Mouse (Mus musculus): ENCODE measurements around the gene Ly9. TPM values are rescaled to one million over a fixed set of nuclear protein-coding genes. Genes with fewer than 3 reads are reported as not detected.

Gene Ly9
- not detected in 2 replicates for polyA plus RNA-seq (2014; fragmentation: Nextera tagmentation; extraction: Ambion mirVana)

DNA sequence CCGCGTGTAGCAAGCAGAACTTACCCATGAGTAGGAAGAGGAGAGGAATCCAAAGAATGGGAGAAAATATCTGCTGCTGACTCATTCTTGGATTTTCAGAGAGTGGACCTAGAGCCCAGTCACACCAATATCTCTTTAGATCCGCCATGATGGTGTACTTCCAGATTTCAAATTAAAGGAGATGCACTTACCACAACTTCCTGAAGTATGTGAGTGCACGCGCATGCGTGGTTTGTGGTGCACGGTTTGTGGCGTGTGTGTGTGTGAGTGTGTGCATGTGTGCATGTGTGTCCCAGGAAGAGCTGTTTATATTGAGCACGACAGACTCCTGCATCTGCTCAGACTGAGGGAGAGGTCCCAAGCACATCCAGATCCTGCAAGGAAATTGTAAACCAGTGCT is at the start of gene Ly9:
Gene Ly9, minus strand, starts transcription at position 235 of the 400 bp plus-strand sequence.
- H3K4me3 ChIP-seq (ENCODE audit: low read depth, low read length), result no peak within 1 kb of the TSS
- no peaks in the 10 kb centered on the region for H3K27me3 ChIP-seq (ENCODE audit: control insufficient read depth, insufficient read depth, low read length)
- H3K36me3 ChIP-seq (ENCODE audit: control insufficient read depth, insufficient read depth, low read length), result no peaks in the 10 kb centered on the region
- H3K4me2 ChIP-seq, result no peak within 1 kb of the TSS
- no peak for ATAC-seq (replicated peaks; ENCODE audit: insufficient number of reproducible peaks, low FRiP score, low TSS enrichment)
- no peak within 1 kb of the TSS for H3K27ac ChIP-seq (ENCODE audit: low read depth, low read length)
- H3K4me1 ChIP-seq (ENCODE audit: control insufficient read depth, insufficient read depth, low read length), result no peaks in the 10 kb centered on the region
- no peaks in the 10 kb centered on the region for H3K9me3 ChIP-seq (replicated peaks; ENCODE audit: control insufficient read depth, low read length)
- 79% methylated on average over 9 of the region's 9 CpGs for WGBS (ENCODE audit: insufficient replicate concordance)
- no peak within 1 kb of the TSS for H3K9ac ChIP-seq (ENCODE audit: low read depth, low read length)

- Histone ChIP-seq H3K36me3 (ENCODE audit: control insufficient read depth, insufficient read depth, low read length) (no peaks in the 10 kb centered on the region), H3K4me2 (no peak within 1 kb of the TSS), H3K4me1 (ENCODE audit: control insufficient read depth, insufficient read depth, low read length) (no peaks in the 10 kb centered on the region), H3K9ac (ENCODE audit: low read depth, low read length) (no peak within 1 kb of the TSS), H3K27ac (ENCODE audit: low read depth, low read length) (no peak within 1 kb of the TSS), H3K4me3 (ENCODE audit: low read depth, low read length) (no peak within 1 kb of the TSS), H3K27me3 (ENCODE audit: control insufficient read depth, insufficient read depth, low read length) (no peaks in the 10 kb centered on the region), H3K9me3 (replicated peaks; ENCODE audit: control insufficient read depth, low read length) (no peaks in the 10 kb centered on the region)
- 80% methylated on average over 5 of the region's 5 CpGs for WGBS (ENCODE audit: insufficient replicate concordance)
- ATAC-seq (replicated peaks; ENCODE audit: insufficient number of reproducible peaks, low FRiP score, low TSS enrichment), result no peak
Observed at GRCm38 (mm10) chr1:171652734-171653133, 45.5 kb upstream of the Ly9 start, which contains the start of gene Slamf7. Gene Slamf7, minus strand, starts transcription at chr1:171653035.

- no peaks in the 10 kb centered on the region for H3K4me1 ChIP-seq (ENCODE audit: control insufficient read depth, insufficient read depth, low read length)
- H3K27me3 ChIP-seq (ENCODE audit: control insufficient read depth, insufficient read depth, low read length), result no peaks in the 10 kb centered on the region
- no peak overlapping the region for H3K4me2 ChIP-seq
- no peaks in the 10 kb centered on the region for H3K9me3 ChIP-seq (replicated peaks; ENCODE audit: control insufficient read depth, low read length)
- ATAC-seq (replicated peaks; ENCODE audit: insufficient number of reproducible peaks, low FRiP score, low TSS enrichment), result no peak
- no peak overlapping the region for H3K4me3 ChIP-seq (ENCODE audit: low read depth, low read length)
- H3K36me3 ChIP-seq (ENCODE audit: control insufficient read depth, insufficient read depth, low read length), result no peaks in the 10 kb centered on the region
- no peak overlapping the region for H3K27ac ChIP-seq (ENCODE audit: low read depth, low read length)
- H3K9ac ChIP-seq (ENCODE audit: low read depth, low read length), result no peak overlapping the region
- WGBS (ENCODE audit: insufficient replicate concordance), result 72% methylated on average over 8 of the region's 8 CpGs
Observed at GRCm38 (mm10) chr1:171648840-171649239, 41.6 kb upstream of the Ly9 start.

- Histone ChIP-seq H3K9me3 (replicated peaks; ENCODE audit: control insufficient read depth, low read length) (no peaks in the 10 kb centered on the region), H3K4me2 (no peak overlapping the region), H3K36me3 (ENCODE audit: control insufficient read depth, insufficient read depth, low read length) (no peaks in the 10 kb centered on the region), H3K4me3 (ENCODE audit: low read depth, low read length) (no peak overlapping the region), H3K9ac (ENCODE audit: low read depth, low read length) (no peak overlapping the region), H3K27ac (ENCODE audit: low read depth, low read length) (no peak overlapping the region), H3K4me1 (ENCODE audit: control insufficient read depth, insufficient read depth, low read length) (no peaks in the 10 kb centered on the region), H3K27me3 (ENCODE audit: control insufficient read depth, insufficient read depth, low read length) (no peaks in the 10 kb centered on the region)
- no peak for ATAC-seq (replicated peaks; ENCODE audit: insufficient number of reproducible peaks, low FRiP score, low TSS enrichment)
- WGBS (ENCODE audit: insufficient replicate concordance), result 79% methylated on average over 5 of the region's 5 CpGs
Observed at GRCm38 (mm10) chr1:171647716-171648115, 40.5 kb upstream of the Ly9 start.

DNA sequence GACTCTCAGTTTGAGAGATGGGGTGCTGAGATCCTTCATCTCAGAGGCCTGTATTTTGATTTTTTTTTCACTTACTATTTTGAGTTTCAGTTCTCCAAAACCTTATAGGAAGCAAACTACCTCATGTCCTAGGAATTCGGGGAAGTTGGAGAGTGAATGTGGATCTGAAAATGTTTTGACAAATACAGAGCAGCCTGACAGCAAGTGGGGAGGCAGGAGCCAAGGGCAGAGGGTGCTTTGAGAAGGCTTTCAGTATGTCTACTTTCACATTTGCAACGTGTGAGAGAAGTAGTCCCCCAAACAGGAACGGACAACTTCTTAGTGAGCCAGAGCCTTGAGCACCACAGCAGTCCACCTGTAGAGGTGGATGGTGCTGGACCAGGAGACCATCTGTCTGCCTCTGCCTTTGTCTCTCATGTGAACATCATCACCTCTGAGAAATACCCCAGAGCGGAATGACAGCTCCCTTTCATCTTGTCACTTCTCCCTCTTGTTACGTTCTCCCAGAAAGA is 39.3 kb upstream of the Ly9 start:
- no peaks in the 10 kb centered on the region for H3K27me3 ChIP-seq (ENCODE audit: control insufficient read depth, insufficient read depth, low read length)
- H3K9me3 ChIP-seq (replicated peaks; ENCODE audit: control insufficient read depth, low read length), result no peaks in the 10 kb centered on the region
- no peak for ATAC-seq (replicated peaks; ENCODE audit: insufficient number of reproducible peaks, low FRiP score, low TSS enrichment)
- WGBS (ENCODE audit: insufficient replicate concordance), result 61% methylated on average over 5 of the region's 5 CpGs
- H3K27ac ChIP-seq (ENCODE audit: low read depth, low read length), result no peak overlapping the region
- H3K36me3 ChIP-seq (ENCODE audit: control insufficient read depth, insufficient read depth, low read length), result no peaks in the 10 kb centered on the region
- no peaks in the 10 kb centered on the region for H3K4me1 ChIP-seq (ENCODE audit: control insufficient read depth, insufficient read depth, low read length)
- no peak overlapping the region for H3K9ac ChIP-seq (ENCODE audit: low read depth, low read length)
- H3K4me2 ChIP-seq, result no peak overlapping the region
- no peak overlapping the region for H3K4me3 ChIP-seq (ENCODE audit: low read depth, low read length)

DNA sequence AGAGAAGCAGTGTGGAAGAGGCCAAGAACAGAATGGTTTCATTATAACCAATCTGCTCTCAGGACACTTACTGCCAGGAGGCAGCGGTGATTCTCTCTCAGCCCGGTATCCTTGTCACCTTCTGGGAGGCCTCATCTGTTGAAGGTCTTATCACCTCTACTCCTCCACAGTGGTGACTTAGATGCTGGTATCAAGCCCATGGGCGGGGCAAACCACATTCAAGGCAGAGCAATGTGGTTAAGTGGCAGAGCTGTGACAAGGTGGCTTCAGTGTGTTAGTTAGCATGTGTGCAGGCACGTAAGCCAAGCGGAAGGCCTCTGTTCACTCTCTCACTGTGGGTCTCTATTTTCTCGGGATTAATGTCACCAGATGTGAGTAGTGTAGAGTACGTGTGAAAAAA is 36.4 kb upstream of the Ly9 start:
- Histone ChIP-seq H3K4me2 (no peak overlapping the region), H3K4me3 (ENCODE audit: low read depth, low read length) (no peak overlapping the region), H3K36me3 (ENCODE audit: control insufficient read depth, insufficient read depth, low read length) (no peaks in the 10 kb centered on the region), H3K9me3 (replicated peaks; ENCODE audit: control insufficient read depth, low read length) (no peaks in the 10 kb centered on the region), H3K9ac (ENCODE audit: low read depth, low read length) (no peak overlapping the region), H3K27me3 (ENCODE audit: control insufficient read depth, insufficient read depth, low read length) (no peaks in the 10 kb centered on the region), H3K27ac (ENCODE audit: low read depth, low read length) (no peak overlapping the region), H3K4me1 (ENCODE audit: control insufficient read depth, insufficient read depth, low read length) (no peaks in the 10 kb centered on the region)
- WGBS (ENCODE audit: insufficient replicate concordance), result 49% methylated on average over 7 of the region's 7 CpGs
- ATAC-seq (replicated peaks; ENCODE audit: insufficient number of reproducible peaks, low FRiP score, low TSS enrichment), result no peak

DNA sequence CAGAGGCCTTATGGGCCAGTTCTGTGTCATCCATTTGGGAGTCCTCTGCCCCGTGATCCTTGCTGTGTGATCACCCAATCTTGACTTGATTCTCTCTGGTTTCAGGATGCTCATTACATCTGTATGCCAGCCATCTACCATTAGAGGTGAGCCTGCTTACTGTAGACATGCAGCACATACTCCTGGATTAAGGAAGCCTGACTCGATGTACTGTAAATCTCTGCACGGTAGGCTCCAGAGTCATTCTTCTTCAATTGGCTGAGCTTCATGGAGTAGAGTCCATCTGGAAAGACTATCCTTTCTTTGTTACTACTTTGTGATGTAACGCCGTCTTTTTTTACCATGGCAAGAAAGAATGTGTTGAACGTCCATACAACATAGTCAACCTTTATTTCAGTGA is 33.6 kb upstream of the Ly9 start:
- 86% methylated on average over 6 of the region's 6 CpGs for WGBS (ENCODE audit: insufficient replicate concordance)
- Histone ChIP-seq H3K36me3 (ENCODE audit: control insufficient read depth, insufficient read depth, low read length) (no peaks in the 10 kb centered on the region), H3K4me3 (ENCODE audit: low read depth, low read length) (no peak overlapping the region), H3K27ac (ENCODE audit: low read depth, low read length) (no peak overlapping the region), H3K9ac (ENCODE audit: low read depth, low read length) (no peak overlapping the region), H3K9me3 (replicated peaks; ENCODE audit: control insufficient read depth, low read length) (no peaks in the 10 kb centered on the region), H3K27me3 (ENCODE audit: control insufficient read depth, insufficient read depth, low read length) (no peaks in the 10 kb centered on the region), H3K4me2 (no peak overlapping the region), H3K4me1 (ENCODE audit: control insufficient read depth, insufficient read depth, low read length) (no peaks in the 10 kb centered on the region)
- ATAC-seq (replicated peaks; ENCODE audit: insufficient number of reproducible peaks, low FRiP score, low TSS enrichment), result no peak

GRCm38 (mm10) chr1:171638686-171639085 is 31.5 kb upstream of the Ly9 start:
- no peaks in the 10 kb centered on the region for H3K27me3 ChIP-seq (ENCODE audit: control insufficient read depth, insufficient read depth, low read length)
- no peaks in the 10 kb centered on the region for H3K9me3 ChIP-seq (replicated peaks; ENCODE audit: control insufficient read depth, low read length)
- no peak overlapping the region for H3K9ac ChIP-seq (ENCODE audit: low read depth, low read length)
- 75% methylated on average over 2 of the region's 2 CpGs for WGBS (ENCODE audit: insufficient replicate concordance)
- no peak overlapping the region for H3K27ac ChIP-seq (ENCODE audit: low read depth, low read length)
- H3K4me1 ChIP-seq (ENCODE audit: control insufficient read depth, insufficient read depth, low read length), result no peaks in the 10 kb centered on the region
- ATAC-seq (replicated peaks; ENCODE audit: insufficient number of reproducible peaks, low FRiP score, low TSS enrichment), result no peak
- no peak overlapping the region for H3K4me2 ChIP-seq
- no peak overlapping the region for H3K4me3 ChIP-seq (ENCODE audit: low read depth, low read length)
- H3K36me3 ChIP-seq (ENCODE audit: control insufficient read depth, insufficient read depth, low read length), result no peaks in the 10 kb centered on the region

GRCm38 (mm10) chr1:171637101-171637500 is 29.9 kb upstream of the Ly9 start:
- no peaks in the 10 kb centered on the region for H3K27me3 ChIP-seq (ENCODE audit: control insufficient read depth, insufficient read depth, low read length)
- ATAC-seq (replicated peaks; ENCODE audit: insufficient number of reproducible peaks, low FRiP score, low TSS enrichment), result no peak
- H3K4me3 ChIP-seq (ENCODE audit: low read depth, low read length), result no peak overlapping the region
- 68% methylated on average over 8 of the region's 8 CpGs for WGBS (ENCODE audit: insufficient replicate concordance)
- H3K36me3 ChIP-seq (ENCODE audit: control insufficient read depth, insufficient read depth, low read length), result no peaks in the 10 kb centered on the region
- H3K4me1 ChIP-seq (ENCODE audit: control insufficient read depth, insufficient read depth, low read length), result no peaks in the 10 kb centered on the region
- no peak overlapping the region for H3K27ac ChIP-seq (ENCODE audit: low read depth, low read length)
- no peak overlapping the region for H3K9ac ChIP-seq (ENCODE audit: low read depth, low read length)
- H3K9me3 ChIP-seq (replicated peaks; ENCODE audit: control insufficient read depth, low read length), result no peaks in the 10 kb centered on the region
- no peak overlapping the region for H3K4me2 ChIP-seq

Data from heart, embryonic 11.5 days (tissue).